Mouse (Mus musculus) brain, adult 2 months (tissue): ENCODE results near the gene Ptf1a.

Experiments
- DNase-seq: peaks from one replicate; pipeline ENCODE4 v3.0.0; 2011; ENCODE audit warnings: low read depth, low spot score

The Ptf1a gene

GRCm38 (mm10) chr2:19452531-19453055 is 7.1 kb downstream of the Ptf1a start:
- DNase-seq: no peak

GRCm38 (mm10) chr2:19455228-19455627 is 9.8 kb downstream of the Ptf1a start:
- DNase-seq: no peak

GRCm38 (mm10) chr2:19455857-19456482 is 10.5 kb downstream of the Ptf1a start:
- DNase-seq: peak; percentile 11

GRCm38 (mm10) chr2:19458785-19459184 is 13.3 kb downstream of the Ptf1a start:
- DNase-seq: no peak

- no peak for DNase-seq
These were observed 16.5 kb downstream of the Ptf1a start for GRCm38 (mm10) chr2:19461940-19462339.

- DNase-seq: no peak
These were observed 44.8 kb downstream of the Ptf1a start for GRCm38 (mm10) chr2:19490262-19490661.
